Mouse (Mus musculus): ENCODE data around the gene Oard1.

DNA sequence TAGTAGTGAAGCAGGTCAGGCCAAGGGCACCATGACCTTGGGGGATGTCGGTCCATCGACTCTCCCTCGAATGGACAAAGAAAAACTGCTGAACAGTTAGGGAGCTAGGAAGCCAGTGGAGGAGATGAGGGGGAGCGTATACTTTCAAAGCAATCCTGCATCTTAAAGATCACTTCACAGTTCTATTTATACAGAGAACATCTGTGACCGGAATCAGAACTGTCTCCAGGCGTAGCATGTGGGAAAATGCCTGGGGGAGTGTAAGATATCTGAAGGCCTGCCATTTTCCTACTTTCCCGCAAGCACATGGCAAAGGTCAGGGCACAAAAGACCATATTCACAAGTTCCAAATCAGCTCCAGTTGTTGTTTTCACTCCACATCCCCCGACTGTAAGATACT is 36.8 kb upstream of the Oard1 start:
- no peak for TF ChIP-seq CTCF (IDR thresholded peaks at IDR 0.05; ENCODE audit: control insufficient read depth, insufficient read depth, insufficient read length)
- no peak for TF ChIP-seq MYOD1 (IDR thresholded peaks at IDR 0.05; ENCODE audit: control insufficient read depth, insufficient read length, low read depth)
- TF ChIP-seq MYOG (IDR thresholded peaks at IDR 0.05; ENCODE audit: control insufficient read depth, extremely low read depth, insufficient read length), result no peak
- TF ChIP-seq USF1 (IDR thresholded peaks at IDR 0.05; ENCODE audit: low read depth), result no peak

All from C2C12 (cell line).